Mouse (Mus musculus) lung, postnatal 0 days (tissue): Measurements from ENCODE around the gene Ttbk2. TPM values are rescaled to one million over a fixed set of nuclear protein-coding genes. Genes with fewer than 3 reads are reported as not detected.

Experiments used
- ATAC-seq: fragments of 200-750 bp; cut with Nextera tagmentation; 2 replicates; pipeline ENCODE4 v1.8.0; 2017; ENCODE audit warnings: moderate library complexity
- DNase-seq: peaks from one replicate; pipeline ENCODE4 v3.0.0-alpha.2; 2016; ENCODE audit warnings: low spot score
- H3K27ac ChIP-seq: fragments of 300-500 bp; sonication (generic); 2 replicates; pipeline ENCODE4 v1.5.1; 2014; ENCODE audit warnings: antibody characterized with exemption, mild to moderate bottlenecking, low read length, mixed read lengths
- H3K27me3 ChIP-seq: fragments of 300-500 bp; sonication (generic); replicated peaks from 2 replicates; pipeline ENCODE4 v1.6.1; 2014; ENCODE audit warnings: low read length, mixed read lengths; ENCODE audit not compliant: insufficient read depth
- H3K36me3 ChIP-seq: fragments of 300-500 bp; sonication (generic); 2 replicates; pipeline ENCODE4 v1.6.1; 2014; ENCODE audit warnings: low read length, mixed read lengths; ENCODE audit not compliant: insufficient read depth
- H3K4me1 ChIP-seq: fragments of 300-500 bp; sonication (generic); 2 replicates; pipeline ENCODE4 v1.6.1; 2014; ENCODE audit warnings: antibody characterized with exemption, low read depth, low read length, mixed read lengths; ENCODE audit not compliant: insufficient read depth
- H3K4me2 ChIP-seq: fragments of 300-500 bp; sonication (generic); replicated peaks from 2 replicates; pipeline ENCODE4 v1.6.1; 2014; ENCODE audit warnings: low read depth, mild to moderate bottlenecking, low read length, moderate library complexity, mixed read lengths
- H3K4me3 ChIP-seq: fragments of 300-500 bp; sonication (generic); 2 replicates; pipeline ENCODE4 v1.5.1; 2014; ENCODE audit warnings: low read depth, low read length
- H3K9ac ChIP-seq: fragments of 300-500 bp; sonication (generic); replicated peaks from 2 replicates; pipeline ENCODE4 v1.6.1; 2014; ENCODE audit warnings: low read depth, mild to moderate bottlenecking
- H3K9me3 ChIP-seq: fragments of 300-500 bp; sonication (generic); 2 replicates; pipeline ENCODE4 v1.6.1; 2016; ENCODE audit warnings: low read length, mixed read lengths
- CTCF ChIP-seq: IDR thresholded peaks from 2 replicates; pipeline ENCODE4 v1.5.1; 2016; ENCODE audit warnings: antibody characterized with exemption, mild to moderate bottlenecking
- EP300 ChIP-seq: IDR thresholded peaks from 2 replicates; pipeline ENCODE4 v1.6.1; 2016; ENCODE audit warnings: antibody characterized with exemption, mild to moderate bottlenecking, control low read depth
- WGBS: fragments of 180-500 bp; shearing (Covaris S2); extraction: QIAGEN DNeasy Blood & Tissue Kit; methylation state at CpG from one replicate; pipeline ENCODE4 v1.1.7; 2014; 5-methylcytosine and 5-hydroxymethylcytosine counted together
- polyA plus RNA-seq: library from polyadenylated mRNA; unstranded; fragments of >200 nt; fragmentation: Nextera tagmentation; extraction: Ambion mirVana; gene quantifications from 2 replicates; pipeline ENCODE4 v1.2.1, GENCODE M21; 2015

The Ttbk2 gene
- polyA plus RNA-seq, 1 experiment from 2014 or later = 1.7 TPM

DNA sequence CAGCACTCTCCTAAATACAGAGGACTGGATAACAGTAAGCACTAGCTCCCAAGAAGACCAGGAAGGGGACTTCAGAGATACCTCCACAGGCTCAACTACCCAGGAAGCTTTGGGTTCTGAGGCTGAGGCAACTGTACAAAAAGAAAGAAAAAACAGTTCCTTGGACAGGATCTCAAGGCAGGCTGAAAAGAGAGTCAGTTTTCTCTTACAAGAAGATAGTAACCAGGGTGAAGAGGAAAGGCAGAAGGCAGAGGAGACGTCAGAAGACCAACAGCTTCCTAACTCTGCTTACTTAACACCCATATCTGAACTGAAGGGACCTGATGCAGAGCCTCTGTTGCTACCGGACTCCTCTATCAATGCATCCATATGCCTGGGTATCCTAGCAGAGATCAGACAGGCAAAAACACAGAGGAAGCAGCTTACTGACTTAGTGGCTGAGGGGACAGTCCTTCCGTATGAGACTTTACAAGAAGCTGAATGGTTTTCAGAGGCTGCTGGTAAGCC lies 150.0 kb downstream of the Ttbk2 start:
- Histone ChIP-seq H3K27ac (no peak overlapping the region), H3K27me3 (no peaks in the 10 kb centered on the region), H3K36me3 (peaks cover 15% of the 10 kb centered on the region; the same call in 1 of the 2 replicates), H3K9me3 (no peaks in the 10 kb centered on the region), H3K4me2 (no peak overlapping the region), H3K4me1 (no peaks in the 10 kb centered on the region), H3K4me3 (no peak overlapping the region), H3K9ac (no peak overlapping the region)
- TF ChIP-seq CTCF = no peak
- no peak for TF ChIP-seq EP300
- ATAC-seq = no peak
- WGBS = 78% methylated on average over 3 of the region's 3 CpGs
- no peak for DNase-seq

DNA sequence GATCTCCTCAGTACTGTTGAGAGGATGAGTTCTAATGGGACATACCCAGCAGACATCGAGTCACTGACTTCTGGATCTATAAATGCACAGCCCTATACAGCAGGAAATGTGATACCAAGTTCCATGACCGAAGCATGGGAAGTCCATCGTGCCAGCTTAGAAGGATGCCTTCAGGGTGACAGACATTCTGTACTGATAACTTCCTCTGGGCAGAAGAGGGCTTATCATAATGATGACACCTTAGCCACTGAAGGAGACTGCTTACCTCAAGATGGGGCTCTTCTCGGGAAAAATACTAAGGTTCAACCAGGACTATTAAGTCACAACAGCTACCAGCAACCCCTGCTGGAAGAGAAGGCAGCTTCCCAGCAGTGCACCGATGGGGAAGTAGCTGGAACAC lies 152.6 kb downstream of the Ttbk2 start:
- H3K9ac ChIP-seq = no peak overlapping the region
- TF ChIP-seq CTCF (no peak), EP300 (no peak)
- no peak overlapping the region for H3K4me2 ChIP-seq
- DNase-seq = no peak
- no peaks in the 10 kb centered on the region for H3K4me1 ChIP-seq
- WGBS = 70% methylated on average over 5 of the region's 5 CpGs
- no peaks in the 10 kb centered on the region for H3K9me3 ChIP-seq
- no peaks in the 10 kb centered on the region for H3K27me3 ChIP-seq
- no peak for ATAC-seq
- H3K36me3 ChIP-seq = peaks cover 23% of the 10 kb centered on the region; the same call in 1 of the 2 replicates
- no peak overlapping the region for H3K27ac ChIP-seq
- H3K4me3 ChIP-seq = no peak overlapping the region

Other genes with a start within 250 kb of the Ttbk2 start
- 13.2 and 14.2 TPM in 2 replicates for gene Haus2, start 241.2 kb downstream of the Ttbk2 start, polyA plus RNA-seq
- 24.7 and 28.2 TPM in 2 replicates for gene Lrrc57, start 241.1 kb downstream of the Ttbk2 start, polyA plus RNA-seq
- gene Stard9, start 221.5 kb downstream of the Ttbk2 start, polyA plus RNA-seq = 15.4 and 17.8 TPM in 2 replicates
- 3.9 and 4.0 TPM in 2 replicates for gene Cdan1, start 476 bp downstream of the Ttbk2 start, polyA plus RNA-seq
- gene Ubr1, start 120.1 kb upstream of the Ttbk2 start, polyA plus RNA-seq = 25.1 and 29.9 TPM in 2 replicates
- 13.2 and 13.5 TPM in 2 replicates for gene Tmem62, start 126.4 kb upstream of the Ttbk2 start, polyA plus RNA-seq
- 55.6 and 56.8 TPM in 2 replicates for gene Ccndbp1, start 157.8 kb upstream of the Ttbk2 start, polyA plus RNA-seq
- gene Epb42, start 186.5 kb upstream of the Ttbk2 start, polyA plus RNA-seq = 1.4 and 2.3 TPM in 2 replicates
- gene Tgm5, start 235.2 kb upstream of the Ttbk2 start, polyA plus RNA-seq = 0.07 TPM in 2 replicates